Mouse (Mus musculus): Measurements from ENCODE around the gene Arhgef17. TPM values are rescaled to one million over a fixed set of nuclear protein-coding genes. Genes with fewer than 3 reads are reported as not detected.

The Arhgef17 gene
- total RNA-seq, 2 experiments from 2014 or later, result 40.4 to 43.6 TPM

DNA sequence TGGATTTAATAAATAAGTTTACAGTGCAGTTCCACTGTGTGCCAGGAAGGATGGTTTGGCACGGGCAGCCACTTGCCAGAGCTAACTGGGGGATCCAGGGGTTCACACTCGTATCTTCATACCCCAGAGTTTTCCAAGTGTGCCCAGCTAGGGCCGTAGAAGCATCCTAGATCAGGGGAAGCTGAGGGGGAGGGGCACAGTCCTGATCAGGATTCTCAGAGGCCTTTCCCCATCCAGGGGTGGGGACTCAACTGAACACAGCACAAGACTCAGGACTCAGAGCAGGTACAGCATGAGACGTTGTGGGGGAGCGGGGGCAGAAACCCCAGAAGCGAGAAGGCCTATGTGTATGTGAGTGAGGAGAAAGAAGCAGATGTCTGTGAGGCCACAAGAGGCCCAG is 14.2 kb downstream of the Arhgef17 start:
- no peak for DNase-seq (ENCODE audit: low spot score in 2 of 2)

DNA sequence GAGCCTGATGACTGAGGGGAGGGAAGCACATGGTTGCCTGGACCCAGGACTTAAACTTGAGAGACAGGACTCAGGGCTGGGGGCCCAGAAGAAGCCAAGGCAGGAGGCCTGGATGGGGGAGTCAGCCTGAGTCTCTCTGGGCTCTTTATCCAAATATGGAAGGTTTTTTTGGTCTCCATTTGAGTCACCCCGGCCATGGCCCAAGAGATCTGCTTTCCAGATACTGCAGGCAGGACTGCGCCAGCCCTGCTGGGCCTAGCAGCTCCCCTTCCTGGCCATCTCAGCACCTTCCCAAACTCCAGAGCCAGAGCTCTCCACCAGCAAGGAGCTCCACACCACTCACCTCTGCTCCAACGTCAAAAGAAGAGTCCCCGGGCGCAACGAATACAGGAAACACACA is 15.4 kb downstream of the Arhgef17 start:
- DNase-seq (ENCODE audit: low spot score in 2 of 2), result no peak

DNA sequence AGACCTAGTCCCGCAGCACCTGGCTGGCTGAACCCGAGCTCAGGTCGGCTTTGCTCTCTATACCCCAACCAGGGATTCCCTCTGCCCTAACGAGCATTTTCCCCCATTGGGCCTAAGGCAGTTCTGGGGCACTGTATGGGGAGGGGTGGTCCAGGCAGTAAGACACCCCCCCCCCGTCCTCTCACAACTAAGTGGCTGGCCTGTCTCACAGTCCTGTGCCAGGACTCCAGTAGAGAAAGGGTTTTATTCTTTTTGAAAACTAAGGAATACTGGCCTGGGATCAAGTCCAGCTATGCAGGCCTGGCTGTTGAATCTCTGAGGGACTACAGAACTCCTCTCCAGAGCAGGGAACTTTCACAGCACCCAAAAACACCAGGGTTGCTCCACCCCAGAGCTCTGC is 16.7 kb downstream of the Arhgef17 start:
- no peak for DNase-seq (ENCODE audit: low spot score in 2 of 2)

DNA sequence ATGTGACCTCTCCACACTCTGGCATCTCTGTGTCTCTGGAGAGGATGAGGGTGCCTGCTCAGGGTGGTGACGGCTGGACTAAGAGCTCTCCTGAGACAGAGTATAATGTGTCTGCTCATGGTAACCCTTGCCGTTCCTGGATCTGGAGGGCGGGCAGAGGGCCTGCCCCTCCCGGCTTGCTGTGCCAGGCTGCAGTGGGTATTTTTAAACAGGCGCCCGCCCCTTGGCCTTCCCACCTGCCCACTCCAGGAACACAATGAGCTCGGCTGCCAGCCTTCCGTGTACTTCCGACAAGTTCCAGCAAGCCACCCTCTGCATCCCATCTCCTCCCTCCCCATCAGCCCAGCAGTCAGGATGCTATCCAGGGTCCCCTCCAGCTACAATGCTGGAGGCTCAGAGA is 20.1 kb downstream of the Arhgef17 start:
- DNase-seq (ENCODE audit: low spot score in 2 of 2), result no peak

DNA sequence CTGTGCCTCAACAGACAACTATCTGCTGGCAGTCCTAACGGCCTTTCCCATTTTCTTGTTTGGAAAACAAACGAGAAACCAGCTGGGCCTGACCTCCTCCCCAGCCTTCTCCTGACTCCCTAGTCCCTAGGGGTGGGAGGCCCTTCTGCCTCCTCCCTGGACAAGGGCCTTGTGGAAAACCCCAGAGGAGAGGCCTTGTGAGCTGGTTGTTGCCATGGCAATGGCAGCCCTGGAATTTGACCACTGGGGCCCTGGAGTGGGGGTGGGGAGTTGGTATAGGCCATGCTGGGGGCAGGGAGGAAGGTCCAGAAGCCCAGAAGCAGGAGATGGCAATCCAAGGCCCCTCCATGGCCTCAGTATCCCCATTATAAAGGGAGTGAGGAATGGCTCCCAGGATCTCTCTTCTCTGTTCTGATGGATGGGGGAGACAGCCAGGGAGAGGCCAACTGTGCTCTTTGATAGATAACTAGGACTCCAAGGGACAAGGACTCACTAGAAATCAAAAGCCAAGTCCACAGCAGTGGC is 20.6 kb downstream of the Arhgef17 start:
- DNase-seq (ENCODE audit: low spot score in 2 of 2), result no peak

DNA sequence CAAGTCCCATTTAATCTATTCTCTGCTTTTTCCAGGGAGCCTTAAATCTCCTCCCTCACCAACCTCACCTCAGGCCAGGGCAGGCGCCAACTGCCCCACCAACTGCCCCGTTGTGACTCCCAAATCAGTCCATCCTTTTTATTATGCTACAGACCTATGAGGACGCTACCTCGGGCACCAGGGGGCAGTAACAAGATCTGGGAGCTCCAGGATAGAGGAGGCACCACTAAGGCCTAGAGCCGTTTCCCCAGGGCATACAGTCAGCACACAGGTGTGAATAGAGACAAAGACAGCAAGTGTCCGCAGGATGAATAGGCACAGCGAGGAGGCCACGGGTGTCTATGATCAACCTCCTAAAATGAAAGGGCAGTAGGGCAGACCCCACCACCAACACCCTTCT is 23.3 kb downstream of the Arhgef17 start:
- DNase-seq (ENCODE audit: low spot score in 2 of 2), result no peak

DNA sequence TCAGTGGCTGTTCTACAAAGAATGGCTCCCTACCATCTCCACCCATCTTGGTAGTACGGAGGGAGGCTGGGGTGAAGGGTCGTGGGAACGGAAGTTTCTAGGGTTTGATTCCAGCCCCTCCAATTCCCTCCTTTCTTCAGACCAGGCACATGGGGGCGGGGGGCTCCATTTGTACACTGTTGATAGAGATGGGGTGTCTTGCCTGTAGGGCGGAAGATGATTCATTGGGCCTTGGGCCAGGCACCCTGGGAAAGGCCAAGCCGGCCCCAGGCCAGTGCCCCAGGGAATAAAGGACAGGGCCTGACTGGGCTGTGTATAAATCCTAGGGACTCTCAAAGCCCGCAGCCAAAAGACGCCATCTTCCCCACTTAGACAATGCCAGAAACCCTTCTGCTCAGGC is 23.8 kb downstream of the Arhgef17 start:
- no peak for DNase-seq (ENCODE audit: low spot score in 2 of 2)

DNA sequence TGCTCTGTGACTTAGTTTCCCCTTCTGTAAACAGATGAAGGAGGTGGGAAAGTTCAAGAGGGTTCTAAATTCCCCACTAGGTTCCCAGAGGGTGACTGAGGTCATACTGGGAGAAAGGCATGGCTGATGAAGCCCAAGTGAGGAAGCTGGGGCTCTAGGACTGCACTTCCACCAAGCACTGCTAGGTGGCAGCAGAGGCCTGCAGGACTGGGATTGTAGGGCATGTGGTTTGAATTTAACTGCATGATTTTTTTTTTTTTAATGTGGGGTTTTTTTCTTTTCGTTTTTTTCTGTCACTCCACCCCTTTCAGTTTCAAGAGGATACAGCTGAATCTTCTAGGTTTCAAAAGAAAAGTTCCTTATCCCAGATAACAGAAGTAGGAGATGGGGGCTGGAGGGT is 24.7 kb downstream of the Arhgef17 start:
- DNase-seq (ENCODE audit: low spot score in 2 of 2), result peak; percentile 68 to 83

DNA sequence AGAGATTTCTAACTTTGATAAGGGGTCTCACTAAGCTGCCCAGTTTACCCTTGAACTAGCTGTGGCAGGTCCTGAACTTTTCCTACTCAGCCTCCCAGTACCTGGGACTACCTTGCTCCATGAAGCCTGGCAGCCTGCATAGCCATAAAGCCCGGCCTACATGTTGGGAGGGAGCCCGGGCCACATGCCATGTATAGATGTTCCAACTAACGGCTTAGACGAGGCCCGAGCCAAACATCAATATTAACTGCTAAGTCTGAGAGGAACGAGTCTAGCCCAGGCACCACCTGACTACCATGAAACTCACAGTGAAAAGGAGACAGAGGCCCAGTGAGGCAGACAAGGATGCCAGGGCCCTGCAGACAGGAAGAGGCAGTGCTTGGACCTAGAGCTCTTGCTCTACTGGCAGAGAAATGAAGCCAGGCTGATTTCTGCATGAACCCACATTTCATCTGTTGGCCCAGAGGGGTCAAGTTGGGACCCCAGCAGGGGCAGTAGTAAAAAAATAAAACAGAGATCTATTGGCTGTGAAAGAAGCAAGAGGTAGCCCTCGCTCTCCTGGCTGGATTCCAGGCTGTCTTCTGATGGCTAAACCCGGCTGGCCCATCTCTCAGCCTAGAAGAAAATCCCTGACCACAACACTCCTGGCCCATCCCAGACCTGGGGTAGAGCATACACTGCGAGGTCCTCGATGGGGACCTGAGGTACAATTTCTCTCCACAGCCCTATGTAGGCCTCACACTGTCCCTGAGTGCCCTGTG is 25.7 kb downstream of the Arhgef17 start:
- no peak for DNase-seq (ENCODE audit: low spot score in 2 of 2)

DNA sequence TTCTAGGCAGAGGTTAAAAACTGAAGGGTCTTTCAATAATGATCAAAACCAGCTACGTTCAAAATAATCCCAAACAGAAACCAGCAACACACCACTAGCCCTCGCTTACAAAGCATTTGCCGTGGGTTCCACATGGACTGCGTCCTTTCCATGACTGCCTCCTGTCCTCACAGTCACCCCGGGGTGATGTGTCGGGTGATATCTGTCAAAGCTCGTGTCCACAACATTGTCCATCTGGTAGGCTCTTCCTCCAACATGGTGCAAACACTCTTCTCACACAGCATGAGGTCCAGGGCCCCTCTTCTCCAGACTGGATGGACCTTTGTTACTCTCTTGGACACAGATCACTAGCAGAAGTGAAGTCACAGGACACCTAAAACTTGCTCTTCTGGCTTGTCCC is 26.9 kb downstream of the Arhgef17 start:
- no peak for DNase-seq (ENCODE audit: low spot score in 2 of 2)

DNA sequence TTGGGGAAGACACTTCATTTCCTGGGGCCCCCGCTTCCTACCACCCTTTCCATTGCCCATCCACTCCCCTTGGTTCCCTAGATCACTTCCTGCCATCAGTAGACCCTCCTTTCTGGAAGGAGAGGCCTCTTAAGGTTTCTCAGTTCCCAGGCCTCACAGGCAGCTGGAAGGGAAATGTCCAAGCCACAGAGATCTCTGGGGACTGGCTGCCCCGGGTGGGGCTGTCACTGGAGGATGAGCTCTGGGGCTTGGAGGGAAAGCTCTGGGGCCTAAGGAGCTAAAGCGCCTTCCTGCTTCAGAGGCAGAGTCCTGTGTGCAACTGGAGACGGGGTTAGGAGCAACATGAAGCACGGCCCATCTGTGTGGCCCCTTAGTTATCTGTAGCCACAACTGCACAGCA is 27.3 kb downstream of the Arhgef17 start:
- DNase-seq (ENCODE audit: low spot score in 2 of 2), result no peak

DNA sequence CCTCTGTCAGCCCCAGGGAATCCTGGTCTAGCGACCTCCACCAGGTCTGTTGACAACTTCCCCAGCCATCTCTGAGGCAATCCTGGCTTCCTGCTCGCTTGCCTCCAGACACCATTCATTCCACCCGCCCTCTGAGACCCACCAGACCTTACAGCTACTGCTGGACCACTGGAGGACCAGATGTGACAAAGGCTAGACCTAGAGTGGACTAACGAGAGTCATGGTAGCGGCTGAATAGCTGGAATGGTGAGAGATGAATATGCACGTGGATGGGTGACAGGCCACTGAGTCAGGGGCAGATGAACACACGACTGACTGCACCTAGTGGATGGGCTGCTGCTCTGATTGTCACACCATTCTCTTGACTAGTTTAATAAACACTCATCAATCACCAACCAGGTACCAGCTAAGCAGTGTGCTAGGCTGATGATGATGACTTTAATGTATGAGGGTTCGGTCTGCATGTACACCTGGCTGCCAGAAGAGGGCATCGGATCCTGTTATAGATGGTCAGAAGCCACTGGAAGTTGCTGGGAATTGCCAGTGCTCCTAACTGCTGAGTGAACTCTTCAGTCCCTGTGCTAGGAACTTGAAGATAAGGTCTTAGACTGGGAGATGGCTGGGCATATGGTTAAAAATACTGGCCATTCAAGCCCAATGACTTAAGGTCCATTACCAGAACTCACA is 29.3 kb downstream of the Arhgef17 start:
- no peak for DNase-seq (ENCODE audit: low spot score in 2 of 2)

DNA sequence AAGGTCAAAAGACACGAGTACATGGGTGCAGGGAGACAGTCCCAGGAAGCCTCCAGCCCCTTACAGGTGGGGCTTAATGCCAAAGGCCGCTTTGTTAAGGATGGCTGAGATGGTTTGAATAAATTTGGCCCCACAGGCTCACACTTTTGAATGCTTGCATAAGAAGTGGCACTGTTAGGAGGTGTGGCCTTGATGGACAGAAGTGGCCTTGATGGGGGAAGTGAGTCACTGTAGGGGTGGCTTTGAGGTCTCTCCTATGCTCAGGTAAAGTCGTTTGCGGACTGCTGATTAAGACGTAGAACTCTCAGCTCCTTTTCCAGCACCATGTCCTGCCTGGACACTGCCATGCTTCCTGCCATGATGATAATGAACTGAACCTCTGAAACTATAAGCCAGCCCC is 34.1 kb downstream of the Arhgef17 start:
- no peak for DNase-seq (ENCODE audit: low spot score in 2 of 2)

DNA sequence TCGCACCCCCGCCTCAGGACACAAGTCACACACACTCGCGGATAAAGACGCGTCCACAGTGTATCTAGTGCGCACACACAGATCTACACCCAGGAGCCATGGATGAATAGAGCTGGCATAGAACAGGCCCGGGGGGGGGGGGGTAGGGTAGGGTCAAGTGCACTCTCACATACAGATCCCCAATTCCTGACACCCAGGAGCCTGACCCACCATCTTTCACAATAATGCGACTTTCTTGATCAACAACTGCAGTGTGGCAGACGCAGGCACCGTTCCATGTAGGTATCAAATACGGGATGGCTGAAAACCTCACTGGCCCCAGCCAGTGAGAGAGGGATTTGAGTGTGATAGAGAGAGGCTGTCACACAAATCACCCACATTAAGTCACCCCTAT is 37.1 kb downstream of the Arhgef17 start:
- DNase-seq (ENCODE audit: low spot score in 2 of 2), result no peak

DNA sequence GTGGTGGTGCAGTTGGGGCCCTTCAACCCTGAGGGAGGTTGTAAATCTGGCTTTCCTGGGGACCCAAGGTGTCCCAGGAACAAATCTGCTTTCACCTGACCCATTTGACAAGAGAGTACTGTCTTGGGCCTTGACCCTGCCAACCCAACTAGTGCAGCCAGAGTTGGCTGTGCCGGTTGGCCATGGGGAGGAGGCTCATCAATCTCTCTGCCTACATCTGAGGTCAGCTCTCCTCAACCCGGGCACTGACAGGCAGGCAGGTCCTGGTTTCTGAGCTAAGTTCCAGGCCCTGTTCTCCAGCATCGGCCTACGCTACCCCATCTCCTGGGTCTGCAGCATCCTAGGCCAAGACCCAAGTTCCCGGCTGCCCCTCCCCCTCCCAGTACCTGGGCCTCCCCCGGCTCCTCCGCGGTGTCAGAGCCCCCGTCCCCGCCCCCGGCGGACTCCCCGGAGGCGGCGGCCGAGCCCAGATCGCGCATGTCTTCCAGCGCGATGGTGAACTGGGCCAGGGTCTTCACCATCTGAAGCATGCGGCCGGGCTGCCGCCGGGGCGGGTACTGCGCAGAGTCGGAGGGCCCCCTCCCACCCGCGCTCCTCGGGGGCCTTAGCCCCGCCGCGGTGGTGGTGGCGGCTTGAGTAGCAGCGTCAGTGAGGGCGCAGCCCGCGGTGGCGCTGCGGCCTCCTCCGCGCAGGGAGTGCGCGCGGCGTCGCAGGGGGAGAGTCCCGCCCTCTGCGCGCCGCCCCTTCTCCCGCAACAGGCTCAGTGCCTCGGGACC is 37.7 kb downstream of the Arhgef17 start:
- no peak for DNase-seq (ENCODE audit: low spot score in 2 of 2)

DNA sequence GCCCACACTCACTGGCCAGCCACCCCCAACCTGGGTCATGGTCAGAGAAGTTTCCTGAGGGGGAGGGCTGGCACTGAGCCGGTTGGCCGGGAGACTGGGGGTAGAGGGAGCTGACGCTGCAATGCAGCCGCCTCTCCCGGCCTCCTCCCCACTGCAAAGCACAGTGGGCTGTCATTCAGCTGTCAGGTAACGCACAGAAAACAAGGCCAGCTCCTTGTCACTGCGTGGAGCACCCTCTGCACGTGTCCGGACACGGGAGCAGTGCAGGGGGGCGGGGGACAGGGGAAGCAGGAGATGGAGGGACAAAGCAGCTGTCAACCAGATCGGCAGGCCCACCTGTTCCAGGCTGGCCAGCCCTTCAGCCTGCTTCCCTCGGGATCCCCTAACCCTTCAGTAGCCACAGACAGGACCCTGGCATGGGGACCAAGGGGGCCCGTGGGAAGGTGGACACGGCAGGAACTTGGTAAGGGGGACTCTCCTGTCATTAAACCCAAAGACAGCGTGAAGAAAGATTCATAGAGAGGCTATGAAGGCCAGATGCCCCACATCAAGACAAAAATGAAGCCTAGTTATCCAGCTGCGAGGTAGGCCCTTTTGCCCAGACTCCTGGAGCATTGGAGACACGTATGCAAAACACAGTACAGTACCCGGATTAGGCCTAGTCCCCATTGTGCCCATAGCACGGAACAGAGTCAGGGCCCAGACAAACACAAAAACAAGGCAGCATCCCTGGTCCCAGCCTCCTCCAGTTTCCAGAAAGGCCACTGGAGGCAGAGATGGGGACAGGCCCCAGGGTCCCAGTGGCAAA is 38.5 kb downstream of the Arhgef17 start:
- no peak for DNase-seq (ENCODE audit: low spot score in 2 of 2)

DNA sequence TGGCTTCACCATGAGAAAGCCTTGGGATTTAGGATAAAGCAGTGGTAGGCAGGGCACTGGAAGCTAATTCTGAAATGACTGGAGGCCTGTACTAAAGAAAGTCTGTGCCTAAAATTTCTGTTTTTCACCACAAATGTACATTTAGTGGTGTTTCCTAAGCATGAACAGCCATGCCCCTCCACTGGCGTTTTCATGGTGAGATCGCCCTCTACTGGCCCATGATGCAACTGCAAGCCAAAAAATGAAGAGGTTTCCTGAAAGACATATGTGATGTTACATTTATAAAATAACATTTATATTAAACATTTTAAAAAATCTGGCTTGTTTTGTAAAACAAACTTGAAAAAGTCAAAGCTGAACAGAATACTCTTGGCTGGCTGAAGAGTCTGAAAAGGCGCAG is 45.4 kb downstream of the Arhgef17 start:
- DNase-seq (ENCODE audit: low spot score in 2 of 2), result no peak

DNA sequence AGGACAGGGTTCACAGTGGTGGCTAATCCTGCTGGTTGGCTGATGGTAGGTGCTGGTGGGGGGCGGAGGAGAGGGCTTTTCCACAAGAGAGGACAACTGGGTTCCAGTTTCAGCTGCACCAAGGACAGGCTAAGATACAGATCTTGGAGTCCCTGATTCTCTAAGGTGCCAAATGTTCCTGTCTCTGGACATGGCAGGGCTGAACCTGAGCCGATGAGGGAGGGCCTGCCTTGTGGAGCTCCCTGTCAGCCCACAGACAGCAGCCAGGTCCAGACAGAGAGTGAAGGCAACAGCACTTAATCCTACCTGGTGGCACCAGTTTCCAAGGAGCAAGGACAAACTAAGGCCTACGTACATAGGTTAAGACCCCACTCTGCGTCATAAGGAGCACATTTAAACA is 47.4 kb downstream of the Arhgef17 start:
- DNase-seq (ENCODE audit: low spot score in 2 of 2), result no peak

DNA sequence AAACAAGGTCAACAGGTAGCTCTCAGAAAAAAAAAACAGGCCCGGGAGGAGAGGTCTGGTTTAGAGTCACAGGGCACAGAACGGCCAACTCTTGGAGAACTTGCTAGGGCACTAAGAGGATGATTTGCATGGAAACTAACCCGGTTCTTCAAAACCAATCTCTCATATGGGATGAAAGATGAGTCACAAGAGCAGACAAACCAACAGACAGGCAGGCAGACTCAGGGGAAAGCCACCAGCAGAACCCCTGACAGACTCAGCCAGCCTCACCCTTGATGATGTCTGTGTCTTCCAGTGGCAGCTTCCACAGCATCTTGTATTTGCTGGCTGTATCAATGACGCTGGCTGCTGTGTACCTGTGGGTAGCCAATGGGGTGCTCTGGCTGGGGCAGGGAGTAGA is 50.0 kb downstream of the Arhgef17 start:
- DNase-seq (ENCODE audit: low spot score in 2 of 2), result no peak

DNA sequence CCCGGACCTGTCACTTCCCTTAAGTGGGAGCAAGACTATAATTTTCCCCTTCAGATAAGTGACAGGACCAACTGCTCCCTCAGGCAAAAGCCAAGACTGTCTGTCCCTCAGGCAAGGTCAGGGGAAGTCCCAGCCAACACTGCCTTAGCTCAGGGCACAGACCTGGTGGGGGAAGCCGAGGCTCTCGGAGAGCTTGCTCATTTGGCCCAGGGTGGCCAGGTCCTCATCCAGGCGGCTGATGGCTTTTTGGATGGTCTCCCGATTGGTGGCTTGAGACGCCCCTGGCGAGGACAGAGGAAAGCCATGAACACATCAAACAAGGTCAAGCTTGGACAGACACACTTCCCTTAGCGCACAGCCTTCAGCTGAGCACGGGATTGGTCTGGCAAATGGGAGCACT is 50.4 kb downstream of the Arhgef17 start:
- no peak for DNase-seq (ENCODE audit: low spot score in 2 of 2)

DNA sequence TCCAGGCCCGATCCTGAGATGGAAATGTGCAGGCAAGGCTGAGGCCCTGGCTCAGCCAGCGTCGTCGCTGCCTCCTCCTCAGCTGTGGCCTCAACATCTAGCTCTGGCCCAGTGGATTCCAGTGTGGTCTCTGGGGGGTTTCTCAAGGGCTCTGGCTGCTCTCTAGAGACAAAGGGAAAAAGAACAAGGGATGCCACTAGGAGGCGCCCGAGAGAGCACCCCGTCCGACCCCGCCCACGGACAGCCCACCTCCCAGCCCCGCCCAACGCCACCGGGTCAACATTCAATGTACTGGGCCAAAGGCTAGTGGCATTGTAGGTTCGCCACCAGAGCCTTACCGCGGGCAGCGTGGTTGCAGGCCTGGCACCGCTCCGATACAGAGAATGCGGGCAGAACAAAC is 52.3 kb downstream of the Arhgef17 start:
- peak; percentile 64 to 77 for DNase-seq (ENCODE audit: low spot score in 2 of 2)

Measured in gastrocnemius, postnatal 4 days (tissue).